Mouse (Mus musculus) gastrocnemius, adult 8-10 months (tissue): ENCODE data around the gene Fnip2. TPM values are rescaled to one million over a fixed set of nuclear protein-coding genes. Genes with fewer than 3 reads are reported as not detected.
"Not testable (repeated sequence)": the region's sequence is repeated elsewhere in the genome, so short reads cannot be mapped to it uniquely, and the experiment has no call there.

Experiments used
- DNase-seq, 2 experiments: peaks; one replicate each; pipeline ENCODE4 v3.0.0; 2022; ENCODE audit warnings: low spot score in 2 of 2
- total RNA-seq, 4 experiments: library from RNA; stranded (reverse); gene quantifications; 2 replicates each; pipeline ENCODE4 v1.2.4; 2022

The Fnip2 gene
- total RNA-seq, 4 experiments from 2014 or later = 2.8 to 4.3 (median 3.3) TPM

DNA sequence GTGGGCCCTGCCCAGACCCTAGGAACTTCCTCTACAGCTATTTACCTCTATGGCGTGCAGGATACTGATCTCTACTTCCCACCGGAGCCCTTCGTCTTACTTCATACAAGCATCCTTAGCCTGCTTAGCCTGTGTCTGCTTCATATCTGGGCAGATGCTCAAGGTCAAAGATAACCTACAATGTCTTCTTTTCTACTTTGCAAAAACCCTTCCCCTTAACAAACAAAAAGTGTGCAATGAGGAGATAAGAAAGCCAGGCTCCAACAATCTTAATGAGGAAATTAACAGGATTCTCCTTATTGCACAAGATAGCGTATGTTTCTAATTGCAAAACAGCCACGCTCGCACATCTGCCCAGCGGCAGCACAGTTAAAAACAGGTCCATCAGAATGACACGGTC, 89.2 kb downstream of the Fnip2 start:
- no peak for DNase-seq

DNA sequence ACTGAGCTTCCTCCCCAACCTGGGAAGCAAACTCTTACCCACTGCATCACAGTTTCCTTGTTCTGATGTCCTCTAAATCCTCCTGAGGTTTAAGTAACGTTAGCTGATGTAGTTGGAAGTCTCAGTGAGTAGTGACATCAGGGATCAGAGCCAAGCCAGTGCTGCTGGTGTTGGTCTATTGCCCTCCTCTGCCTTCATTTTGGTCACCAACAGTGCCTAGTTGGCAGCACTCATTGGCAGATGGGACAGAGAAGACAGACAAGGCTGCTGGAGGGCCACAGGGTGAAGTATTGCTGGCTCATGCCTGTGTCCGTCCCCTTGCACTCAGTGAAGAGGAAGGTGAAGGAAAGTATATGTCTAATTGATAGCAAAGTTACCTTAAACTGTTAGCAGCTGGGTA, 91.6 kb downstream of the Fnip2 start:
- no peak for DNase-seq

DNA sequence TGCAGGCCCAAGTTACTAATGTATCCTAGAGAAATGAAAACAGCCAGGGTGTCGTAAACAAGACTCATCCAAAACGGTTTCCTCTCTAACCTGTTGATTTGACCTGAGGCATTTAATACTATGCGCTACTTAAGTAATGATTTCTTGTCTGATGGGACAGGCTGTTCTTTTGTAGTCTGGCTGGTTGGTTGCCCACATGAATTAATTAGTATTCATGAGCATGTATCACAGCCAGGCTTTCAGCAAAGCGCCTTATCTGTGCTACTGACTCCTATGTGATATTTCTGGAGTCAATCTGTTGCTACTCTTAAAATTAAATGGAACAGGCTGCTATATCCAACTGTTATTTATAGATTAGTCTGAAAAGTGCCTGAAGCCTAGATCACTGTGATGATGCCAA, 92.7 kb downstream of the Fnip2 start:
- no peak for DNase-seq

DNA sequence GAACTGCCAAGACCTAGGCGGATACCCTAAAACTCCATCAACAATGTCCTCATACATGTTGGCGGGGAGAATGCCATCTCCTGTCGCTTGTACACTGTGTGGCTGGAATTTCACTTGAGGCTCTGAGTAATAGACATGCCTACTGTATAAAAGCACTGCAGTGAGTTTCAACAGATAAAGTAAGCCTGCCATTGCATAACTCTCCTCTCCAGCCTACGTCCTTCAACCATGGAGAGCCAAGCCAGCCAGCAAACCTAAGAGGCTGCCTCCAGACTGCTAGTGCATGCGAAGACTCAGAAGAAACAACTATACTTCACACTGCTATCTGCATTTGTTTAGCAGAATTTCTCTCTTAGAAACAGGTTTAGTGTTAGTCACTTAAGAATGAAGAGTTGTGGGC, 95.2 kb downstream of the Fnip2 start:
- no peak for DNase-seq

DNA sequence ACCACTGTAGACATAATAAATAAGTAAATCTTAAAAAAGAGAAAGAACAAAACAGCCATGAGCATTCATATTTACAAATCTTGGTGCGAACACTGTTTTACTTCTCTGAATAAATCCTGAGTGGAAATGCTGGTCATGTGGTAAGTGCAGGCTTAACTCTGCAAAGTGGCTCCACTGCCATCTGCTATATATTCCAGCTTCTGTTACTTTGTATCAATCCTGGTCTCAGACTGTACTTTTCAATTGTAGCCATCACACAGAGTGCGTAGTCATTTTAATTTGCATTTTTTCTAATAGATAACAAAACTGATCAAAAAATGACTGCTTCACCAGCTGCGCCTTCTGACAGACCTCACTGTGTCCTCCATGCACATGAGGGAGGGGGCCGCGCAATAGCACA, 98.2 kb downstream of the Fnip2 start:
- no peak for DNase-seq

DNA sequence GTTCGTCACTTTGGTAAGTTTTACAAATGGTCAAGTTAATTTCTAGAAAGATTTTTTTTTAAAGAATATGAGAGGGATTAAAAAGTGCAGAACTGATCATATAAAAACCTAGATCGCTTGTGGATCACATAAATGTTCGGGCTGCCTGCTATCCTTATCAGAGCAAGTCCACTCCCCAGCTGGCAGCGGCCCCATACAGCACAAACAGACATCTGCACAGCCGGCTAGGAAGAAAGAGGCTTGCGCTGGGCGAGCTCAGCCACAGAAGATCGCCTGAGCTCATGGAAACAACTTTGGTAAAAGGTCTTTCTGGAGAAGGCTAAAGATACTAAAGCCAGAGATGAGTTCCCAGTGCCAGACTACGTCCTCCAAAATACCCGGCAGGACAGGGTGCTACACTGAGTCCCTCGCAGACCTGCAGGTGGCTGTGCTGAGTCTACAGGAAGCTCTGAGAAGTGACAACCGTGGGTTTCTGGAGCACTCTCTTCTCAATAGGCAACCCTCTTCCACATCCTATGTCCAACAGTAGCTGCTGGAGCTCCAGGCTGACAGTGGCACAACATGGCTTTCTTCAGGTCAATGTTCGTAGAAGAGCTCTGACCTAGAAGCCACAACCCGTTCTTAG, 108.8 kb downstream of the Fnip2 start:
- no peak for DNase-seq

DNA sequence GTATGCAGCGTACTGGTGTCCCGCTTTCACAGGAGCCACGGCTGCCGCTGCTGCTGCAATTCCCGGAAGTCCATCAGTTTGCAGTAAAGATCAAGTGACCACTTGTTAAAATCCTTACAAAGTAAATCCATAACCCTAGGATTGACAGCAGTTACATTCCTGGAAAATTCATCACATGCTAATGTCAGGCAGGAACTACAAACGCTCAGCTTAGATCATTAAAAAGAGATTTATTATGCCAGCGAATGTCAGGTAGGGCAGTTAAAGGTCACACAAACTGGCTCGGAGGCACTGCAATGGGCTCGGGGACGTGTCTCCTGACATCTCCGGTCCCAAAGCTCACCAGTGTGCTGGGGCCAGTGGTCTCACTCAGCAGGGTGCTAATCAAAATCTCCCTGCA, 111.8 kb downstream of the Fnip2 start:
- DNase-seq = no peak

DNA sequence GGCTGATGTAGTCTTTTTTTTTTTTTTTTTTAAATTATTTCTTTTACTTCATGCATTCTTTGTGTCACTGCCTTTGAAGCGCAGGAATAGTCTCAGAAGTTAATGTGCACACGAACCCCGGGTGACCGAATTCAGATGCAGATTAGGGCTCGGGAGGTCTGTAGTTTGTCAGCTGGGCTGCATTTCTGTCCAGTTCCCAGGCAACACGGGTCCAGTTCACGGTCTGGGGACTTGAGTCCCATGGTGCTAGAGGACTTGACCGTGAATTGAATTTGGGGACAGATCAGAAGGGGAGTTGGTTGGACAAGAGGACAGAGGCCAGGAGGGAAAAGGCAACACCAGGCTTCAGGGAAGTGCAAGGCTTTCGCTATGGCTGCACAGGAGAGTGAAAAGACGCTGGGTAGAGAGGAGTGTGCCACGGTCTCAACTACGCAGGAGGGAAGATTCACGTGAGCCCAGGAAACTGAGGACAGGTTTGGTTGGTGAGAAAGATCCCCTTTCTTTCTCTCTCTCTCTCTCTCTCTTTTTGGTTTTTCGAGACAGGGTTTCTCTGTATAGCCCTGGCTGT, 114.8 kb downstream of the Fnip2 start:
- DNase-seq = no peak

DNA sequence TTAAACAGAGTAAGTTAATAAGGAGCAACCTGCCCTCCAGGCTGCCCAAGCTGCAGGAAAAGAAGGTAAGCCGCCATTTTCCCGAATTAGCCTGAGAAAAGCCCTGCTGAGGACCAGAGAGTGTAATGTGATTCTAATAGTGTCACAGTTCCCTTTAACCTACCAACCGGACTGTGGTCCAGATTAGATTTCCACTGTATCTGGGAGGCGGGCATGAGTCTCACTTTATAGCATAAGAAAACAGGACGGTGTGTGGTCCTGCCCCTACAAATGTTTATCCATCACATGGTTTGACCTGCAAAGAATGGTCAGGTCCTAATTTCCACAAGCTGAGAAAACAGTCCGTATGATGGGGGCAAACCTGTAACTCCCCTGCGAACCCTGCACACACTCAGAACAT, 118.2 kb downstream of the Fnip2 start:
- DNase-seq = no peak

DNA sequence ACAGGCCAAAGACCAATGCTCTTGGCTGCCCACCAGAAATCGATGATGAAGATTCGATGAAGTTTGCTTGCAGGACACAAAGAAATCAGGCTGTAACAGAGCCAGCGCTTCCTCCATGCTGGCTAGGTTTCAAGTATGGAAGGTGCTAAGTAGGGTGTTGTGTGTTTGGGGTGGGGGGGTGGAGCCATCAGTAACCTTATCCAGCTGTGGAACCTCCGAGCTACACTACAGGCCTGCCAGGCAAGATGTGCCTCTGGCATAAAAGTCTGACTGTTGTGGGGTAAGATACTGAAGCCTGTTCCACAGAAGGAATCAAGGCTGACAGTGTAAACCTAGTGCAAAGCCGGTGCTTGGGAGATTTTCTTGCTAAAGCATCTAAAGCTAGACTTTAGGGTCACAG, 119.2 kb downstream of the Fnip2 start:
- DNase-seq = no peak

DNA sequence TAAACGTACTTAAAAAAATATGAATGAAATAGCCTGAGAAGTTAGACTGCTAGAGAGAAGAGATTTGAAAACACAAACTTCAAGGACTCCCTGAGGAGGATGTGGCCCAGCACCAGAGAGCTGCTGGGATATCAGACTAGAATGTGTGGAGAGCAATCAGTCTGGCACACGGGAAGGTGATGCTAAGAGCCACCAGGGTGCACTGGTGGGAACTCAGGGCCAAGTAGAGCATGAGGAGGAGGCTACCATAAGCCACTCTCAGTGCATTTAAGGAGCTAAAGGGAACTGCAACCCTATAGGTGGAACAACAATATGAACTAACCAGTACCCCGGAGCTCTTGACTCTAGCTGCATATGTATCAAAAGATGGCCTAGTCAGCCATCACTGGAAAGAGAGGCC, 120.9 kb downstream of the Fnip2 start:
- DNase-seq = not testable (repeated sequence)

DNA sequence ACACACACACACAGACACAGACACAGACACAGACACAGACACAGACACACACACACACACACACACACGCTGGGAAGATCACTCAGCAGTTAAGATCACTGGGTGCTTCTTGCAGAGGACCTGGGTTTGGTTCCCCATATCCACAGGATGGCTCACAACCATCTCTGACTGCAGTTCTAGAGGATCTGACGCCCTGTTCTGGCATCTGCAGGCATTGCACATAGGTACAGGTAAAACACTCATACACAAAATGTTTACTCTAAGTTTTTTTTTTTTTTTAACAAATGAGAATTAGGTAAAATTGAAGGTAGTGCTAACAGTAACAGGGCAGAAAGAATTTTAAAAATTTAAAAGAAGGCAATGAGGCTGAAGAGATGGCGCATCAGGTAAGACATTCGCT, 121.5 kb downstream of the Fnip2 start:
- DNase-seq = no peak

DNA sequence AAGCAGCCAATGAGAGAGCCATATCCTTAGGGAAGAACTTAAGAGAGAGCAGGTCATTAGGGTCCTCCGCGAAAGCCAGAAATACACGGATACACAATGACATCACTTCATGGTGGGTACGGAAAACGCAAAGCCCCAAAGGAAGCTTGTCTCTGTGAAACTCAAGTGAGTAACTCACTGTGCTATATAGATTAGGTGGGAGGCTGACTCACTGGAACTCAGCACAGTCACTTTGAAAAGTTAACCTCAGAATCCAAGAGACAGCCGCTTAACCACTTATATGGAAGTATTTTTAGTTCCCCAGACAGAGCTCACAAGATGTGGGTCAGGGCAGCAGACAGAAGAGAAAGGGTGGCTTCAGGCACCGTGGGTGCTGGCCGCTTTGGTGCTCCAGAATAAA, 122.6 kb downstream of the Fnip2 start:
- DNase-seq = no peak

DNA sequence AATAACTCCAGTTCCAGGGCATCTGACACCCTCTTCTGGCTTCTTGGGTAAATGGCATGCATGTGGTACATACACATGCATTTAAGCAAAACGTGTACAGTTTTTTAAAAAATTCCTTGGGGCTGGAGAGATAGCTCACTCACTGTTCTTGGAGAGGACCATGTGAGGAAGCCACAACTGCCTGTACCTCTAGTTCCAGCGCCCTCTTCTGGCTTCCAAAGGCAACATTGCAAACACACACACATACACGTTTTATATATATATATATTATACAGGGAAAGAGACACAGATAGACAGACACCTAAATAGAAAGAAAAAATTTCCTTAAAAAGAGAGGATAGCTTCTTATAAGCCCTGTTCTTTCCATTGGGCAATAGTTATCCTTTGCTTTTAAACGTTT, 123.7 kb downstream of the Fnip2 start:
- DNase-seq = no peak

DNA sequence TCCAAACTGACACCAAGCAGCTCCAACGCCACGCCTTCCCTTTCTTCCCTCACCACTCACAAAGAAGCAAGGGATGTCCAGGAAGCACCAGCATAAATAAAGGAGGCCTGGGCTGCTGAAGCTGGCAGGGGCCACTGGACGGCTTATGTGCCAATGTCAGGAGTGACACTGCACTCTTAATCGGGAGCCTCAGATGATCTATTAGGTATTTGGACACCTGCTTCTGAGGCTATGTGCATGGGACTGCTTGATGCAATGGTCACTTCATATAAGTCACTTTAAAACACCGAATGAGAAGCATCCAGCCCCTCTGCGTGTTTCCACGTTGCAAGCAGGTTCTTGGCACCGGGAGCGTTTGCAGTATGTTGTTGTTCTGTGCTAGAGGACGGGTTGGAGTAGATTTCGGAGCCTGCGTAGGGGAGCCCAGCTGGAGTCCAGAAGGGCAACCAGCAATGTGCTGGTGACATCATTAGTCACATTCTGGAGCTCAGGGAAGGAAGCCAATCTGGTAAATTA, 126.6 kb downstream of the Fnip2 start:
- no peak for DNase-seq

DNA sequence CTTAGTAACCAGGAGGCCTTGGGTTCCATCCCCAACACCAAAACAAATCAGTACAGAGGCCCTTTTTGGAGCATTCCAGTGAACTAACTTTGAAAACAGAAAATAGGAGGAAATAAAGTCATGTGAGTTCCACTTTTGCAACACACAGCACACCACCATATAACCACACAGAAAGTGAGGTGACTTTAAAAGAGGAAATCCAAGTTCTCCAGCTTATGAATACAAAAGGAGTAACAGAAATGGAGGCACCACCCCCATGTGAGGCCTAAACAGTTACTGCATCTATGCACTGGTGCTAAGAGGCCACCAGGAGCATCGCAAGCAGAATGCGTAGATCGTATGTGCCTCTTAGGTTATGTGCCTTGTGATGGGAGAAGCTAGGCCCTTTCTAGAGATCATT, 129.3 kb downstream of the Fnip2 start:
- DNase-seq = no peak

DNA sequence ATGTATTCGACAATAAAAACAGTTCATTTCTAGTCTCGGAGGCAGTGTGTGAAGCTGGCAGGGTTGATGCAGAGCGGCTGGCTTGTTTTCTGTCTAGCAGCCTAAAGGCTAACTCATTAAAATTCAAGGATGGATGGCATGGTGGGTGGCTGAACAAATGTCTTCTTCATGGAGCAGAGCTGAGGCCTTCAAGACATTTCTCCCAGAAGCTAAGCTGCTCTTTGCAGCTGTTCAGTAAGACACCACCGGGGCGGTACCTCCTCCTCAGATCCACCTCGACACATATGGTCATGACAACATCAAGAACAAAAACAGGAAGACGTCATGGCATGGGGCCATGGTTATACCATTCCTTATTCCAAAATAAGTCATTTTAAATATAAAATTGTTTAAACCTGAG, 131.4 kb downstream of the Fnip2 start:
- no peak for DNase-seq

DNA sequence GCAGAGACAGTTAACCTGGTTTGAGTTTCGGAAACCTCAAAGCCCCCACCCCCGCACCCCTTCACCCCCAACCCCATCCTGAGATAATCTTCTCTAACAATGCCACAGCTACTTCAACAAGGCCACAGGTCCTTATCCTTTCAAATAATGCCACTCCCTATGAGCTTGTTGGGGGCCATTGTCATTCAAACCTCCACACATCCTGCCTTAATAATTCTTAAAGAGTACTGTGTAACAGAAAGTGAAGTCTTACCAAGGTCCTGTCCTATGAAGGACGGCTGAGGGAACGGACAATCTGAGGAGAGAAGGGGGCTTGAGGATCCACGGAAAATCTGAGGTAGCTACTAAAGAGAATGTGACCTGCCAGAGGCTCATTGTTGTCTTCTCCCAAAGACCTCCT, 132.6 kb downstream of the Fnip2 start:
- DNase-seq = no peak

DNA sequence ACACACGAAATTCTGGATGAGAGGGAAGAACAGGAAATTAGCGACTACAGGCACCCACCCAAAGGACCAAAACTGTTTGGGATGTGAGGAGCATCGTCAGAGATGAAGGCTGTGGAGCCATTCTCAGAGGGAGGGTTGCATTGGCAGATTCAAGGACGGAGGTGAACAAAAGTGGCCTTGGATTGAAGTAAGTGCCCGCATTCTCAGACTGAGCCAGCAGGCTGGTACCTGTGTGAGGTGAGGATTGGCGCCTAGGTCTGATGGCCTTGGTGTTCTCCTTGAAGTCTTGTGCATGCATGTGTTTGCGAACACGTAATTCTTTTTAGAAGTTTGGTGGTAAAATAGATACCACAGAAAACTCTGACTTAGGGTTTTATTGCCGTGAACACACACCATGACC, 133.2 kb downstream of the Fnip2 start:
- DNase-seq = no peak

DNA sequence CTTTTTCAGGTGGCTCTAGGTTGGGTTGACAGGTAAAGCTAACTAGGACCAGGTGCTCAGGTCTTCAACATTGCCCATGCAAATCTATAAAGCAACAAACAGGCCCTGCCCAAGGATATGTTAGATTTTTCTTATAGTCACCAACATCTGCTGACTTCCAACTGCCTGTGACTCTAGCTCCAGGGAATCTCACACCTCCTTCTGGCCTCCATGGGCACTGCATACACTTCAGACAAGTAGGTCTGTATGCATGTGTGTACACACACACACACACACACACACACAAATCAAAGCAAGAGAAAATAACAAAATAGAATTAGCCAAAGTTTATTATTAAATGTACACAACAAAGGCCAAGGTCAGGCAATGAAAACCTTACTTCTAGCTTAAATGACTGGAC, 134.0 kb downstream of the Fnip2 start:
- no peak for DNase-seq

DNA sequence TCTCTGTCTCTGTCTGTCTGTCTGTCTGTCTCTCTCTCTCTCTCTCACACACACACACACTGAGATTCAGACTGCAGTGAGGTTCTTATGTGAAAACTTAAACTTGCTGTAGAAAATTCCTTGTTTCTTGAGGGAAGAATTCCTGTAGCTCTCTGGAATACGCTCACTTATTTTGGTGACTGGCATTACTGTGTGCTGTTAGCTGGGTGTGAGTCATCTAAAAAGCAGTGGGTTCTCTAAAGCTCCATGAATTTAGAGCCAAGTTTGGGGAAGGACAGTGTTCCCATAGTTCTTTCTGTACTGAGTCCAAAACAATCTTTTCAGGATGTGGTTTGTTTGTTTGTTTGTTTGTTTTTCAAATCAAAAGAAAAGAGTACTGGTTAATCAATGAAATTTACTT, 142.2 kb downstream of the Fnip2 start:
- DNase-seq = no peak

DNA sequence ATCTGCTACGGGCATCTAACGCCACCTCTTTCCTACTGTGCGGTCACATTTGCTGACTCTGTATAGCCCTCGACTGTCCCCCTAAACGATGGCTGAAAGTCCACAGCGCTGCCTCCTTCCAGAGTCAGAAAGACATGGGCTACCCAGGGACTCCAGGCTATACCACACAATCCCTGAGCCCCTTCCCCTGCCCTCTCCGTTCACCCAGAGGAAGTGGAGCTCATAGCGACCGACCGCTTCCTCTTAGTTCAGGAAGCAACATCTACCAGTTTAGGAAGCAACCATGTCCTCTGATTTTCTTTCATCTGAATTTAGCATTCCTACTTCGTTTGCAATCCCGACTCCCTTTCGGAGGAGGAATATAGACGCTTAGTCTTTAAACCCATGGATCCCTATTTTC, 148.7 kb downstream of the Fnip2 start:
- DNase-seq = no peak

DNA sequence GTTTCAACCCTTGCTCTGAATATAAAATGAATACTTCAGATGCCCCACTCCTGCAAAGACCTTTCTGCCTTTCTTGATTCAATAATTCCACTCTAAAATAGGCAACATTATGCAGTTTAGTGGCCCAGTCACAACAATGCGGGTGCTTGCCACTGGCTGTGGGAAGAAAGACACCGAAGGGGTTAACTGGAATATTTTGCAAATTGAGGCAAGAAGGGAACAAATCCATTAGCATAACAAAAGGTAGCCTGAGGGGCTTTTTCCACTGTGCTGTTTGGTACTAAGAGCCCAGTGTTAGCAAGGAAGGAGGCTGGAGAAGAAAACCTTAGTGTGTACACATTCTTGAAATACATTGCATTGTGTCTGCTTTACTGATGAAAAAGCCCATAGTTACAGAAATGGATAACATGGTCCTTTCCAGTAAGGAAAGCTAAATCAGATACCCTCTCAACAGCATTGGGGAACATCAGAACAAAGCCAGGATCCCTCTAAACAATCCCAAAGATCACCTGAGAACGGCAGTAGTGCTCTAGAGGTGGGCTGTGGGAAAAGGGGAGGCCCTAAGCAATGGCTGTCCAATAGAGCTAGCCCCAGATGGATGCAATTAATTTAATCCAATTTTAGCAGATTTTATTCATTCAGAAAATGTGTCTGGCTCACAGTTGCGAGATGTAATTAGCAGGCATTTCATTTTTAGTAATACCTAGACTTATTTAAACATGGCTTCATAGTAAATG, 150.5 kb downstream of the Fnip2 start:
- DNase-seq = no peak
